Mouse (Mus musculus): ENCODE results near the gene Samd13. TPM values are rescaled to one million over a fixed set of nuclear protein-coding genes. Genes with fewer than 3 reads are reported as not detected.

Samd13 gene
- polyA plus RNA-seq, 1 experiment from 2014 or later = 0.48 TPM

- H3K9ac ChIP-seq = no peak overlapping the region
- 74% methylated on average over 6 of the region's 6 CpGs for WGBS
- H3K27me3 ChIP-seq = no peaks in the 10 kb centered on the region
- no peak overlapping the region for H3K4me2 ChIP-seq
- H3K36me3 ChIP-seq (ENCODE audit: poor library complexity, severe bottlenecking) = no peaks in the 10 kb centered on the region
- H3K4me1 ChIP-seq = no peaks in the 10 kb centered on the region
- no peak overlapping the region for H3K27ac ChIP-seq
- no peaks in the 10 kb centered on the region for H3K9me3 ChIP-seq (replicated peaks)
- no peak for ATAC-seq
- no peak overlapping the region for H3K4me3 ChIP-seq
Observed at GRCm38 (mm10) chr3:146661001-146661400, 24.4 kb downstream of the Samd13 start.

GRCm38 (mm10) chr3:146659321-146659720 lies 26.1 kb downstream of the Samd13 start:
- Histone ChIP-seq H3K36me3 (ENCODE audit: poor library complexity, severe bottlenecking) (no peaks in the 10 kb centered on the region), H3K9ac (no peak overlapping the region), H3K27me3 (no peaks in the 10 kb centered on the region), H3K4me3 (no peak overlapping the region), H3K4me1 (no peaks in the 10 kb centered on the region), H3K4me2 (no peak overlapping the region), H3K27ac (no peak overlapping the region), H3K9me3 (replicated peaks) (no peaks in the 10 kb centered on the region)
- ATAC-seq = no peak
- WGBS = 85% methylated on average over 5 of the region's 5 CpGs

DNA sequence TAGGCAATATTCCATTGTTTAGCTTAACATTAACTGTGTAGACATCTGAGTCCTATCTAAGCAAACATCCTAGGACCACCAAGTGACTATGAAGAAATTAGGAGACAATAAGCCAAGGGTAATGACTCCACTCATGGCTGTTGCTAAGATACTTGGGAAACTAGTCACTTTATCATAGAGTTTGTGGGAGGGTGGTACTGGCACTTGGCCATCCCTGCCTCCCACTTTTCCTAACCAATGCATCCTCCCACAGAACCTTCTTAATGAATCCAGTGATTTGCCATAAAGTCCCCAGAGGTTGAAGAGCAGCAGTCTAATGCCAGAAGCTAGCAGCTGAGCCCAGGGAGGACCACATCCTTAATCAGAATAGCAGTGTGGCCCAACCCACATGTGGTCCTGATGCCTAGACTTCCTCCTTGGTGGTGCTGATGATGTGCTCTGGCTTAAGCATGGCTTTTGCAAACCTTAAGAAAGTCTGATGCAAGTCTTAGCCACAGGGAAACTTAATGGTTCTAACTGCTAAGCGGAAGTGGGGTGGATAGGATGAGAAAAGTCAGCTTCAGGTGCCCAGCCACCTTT lies 27.2 kb downstream of the Samd13 start:
- 93% methylated on average over 1 of the region's 1 CpGs for WGBS
- H3K27me3 ChIP-seq = no peaks in the 10 kb centered on the region

DNA sequence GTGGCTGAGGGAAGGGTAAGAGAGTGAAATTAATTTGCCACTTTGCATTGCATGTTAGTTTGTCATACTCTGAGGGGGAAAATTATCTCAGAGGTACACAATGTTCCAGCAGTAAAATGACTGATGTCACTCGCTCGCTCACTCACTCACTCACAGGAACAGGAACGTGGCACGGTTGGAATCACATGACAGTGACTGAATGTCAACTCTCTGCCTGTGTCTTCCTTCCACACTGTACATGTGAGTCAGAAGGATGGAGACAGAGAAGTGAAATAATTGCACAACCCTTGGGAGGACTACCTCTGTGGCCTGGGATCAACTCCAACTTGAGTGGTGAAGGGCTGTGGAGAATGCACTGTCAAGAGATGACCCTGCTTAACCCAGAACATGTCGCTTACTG lies 28.0 kb downstream of the Samd13 start:
- WGBS = 95% methylated on average over 5 of the region's 5 CpGs
- Histone ChIP-seq H3K9ac (no peak overlapping the region), H3K36me3 (ENCODE audit: poor library complexity, severe bottlenecking) (no peaks in the 10 kb centered on the region), H3K9me3 (replicated peaks) (no peaks in the 10 kb centered on the region), H3K27ac (no peak overlapping the region), H3K4me2 (no peak overlapping the region), H3K4me1 (no peaks in the 10 kb centered on the region), H3K4me3 (no peak overlapping the region), H3K27me3 (no peaks in the 10 kb centered on the region)
- ATAC-seq = no peak

More for the DNA sequence above, 27.2 kb downstream of the Samd13 start:
- Histone ChIP-seq H3K36me3 (ENCODE audit: poor library complexity, severe bottlenecking) (no peaks in the 10 kb centered on the region), H3K27ac (no peak overlapping the region), H3K4me3 (no peak overlapping the region), H3K9me3 (replicated peaks) (no peaks in the 10 kb centered on the region), H3K4me1 (no peaks in the 10 kb centered on the region), H3K4me2 (no peak overlapping the region), H3K9ac (no peak overlapping the region)
- ATAC-seq = no peak

- H3K27me3 ChIP-seq = no peaks in the 10 kb centered on the region
- no peaks in the 10 kb centered on the region for H3K36me3 ChIP-seq (ENCODE audit: poor library complexity, severe bottlenecking)
- no peak overlapping the region for H3K27ac ChIP-seq
- ATAC-seq = no peak
- H3K9me3 ChIP-seq (replicated peaks) = no peaks in the 10 kb centered on the region
- 75% methylated on average over 2 of the region's 2 CpGs for WGBS
- H3K4me2 ChIP-seq = no peak overlapping the region
- no peak overlapping the region for H3K4me3 ChIP-seq
- H3K4me1 ChIP-seq = no peaks in the 10 kb centered on the region
- H3K9ac ChIP-seq = no peak overlapping the region
Observed at GRCm38 (mm10) chr3:146655111-146655577, 30.2 kb downstream of the Samd13 start.

- no peak for ATAC-seq
- Histone ChIP-seq H3K4me2 (no peak overlapping the region), H3K27me3 (no peaks in the 10 kb centered on the region), H3K4me3 (no peak overlapping the region), H3K9me3 (replicated peaks) (no peaks in the 10 kb centered on the region), H3K36me3 (ENCODE audit: poor library complexity, severe bottlenecking) (no peaks in the 10 kb centered on the region), H3K4me1 (no peaks in the 10 kb centered on the region), H3K9ac (no peak overlapping the region), H3K27ac (no peak overlapping the region)
- WGBS = 87% methylated on average over 6 of the region's 6 CpGs
Observed at GRCm38 (mm10) chr3:146653692-146654091, 31.7 kb downstream of the Samd13 start.

DNA sequence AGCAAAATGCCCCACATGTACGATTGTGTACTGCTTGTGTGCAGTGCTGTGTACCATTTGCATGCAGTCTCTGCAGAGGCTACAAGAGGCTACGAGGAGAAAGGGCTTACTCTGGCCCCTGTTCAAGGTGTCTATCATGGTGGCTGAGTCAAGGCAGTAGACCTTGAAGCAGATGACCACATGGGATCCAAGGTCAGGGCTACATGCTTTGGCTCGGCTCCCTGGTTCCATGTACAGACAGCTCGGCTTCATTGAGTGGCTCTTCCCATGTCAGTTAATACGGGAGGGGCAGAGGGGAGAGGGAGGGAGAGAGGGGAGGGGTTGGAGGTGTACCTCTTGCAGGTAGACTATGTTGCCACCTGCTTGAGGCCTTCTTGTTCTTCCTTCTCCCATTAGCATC lies 33.0 kb downstream of the Samd13 start:
- Histone ChIP-seq H3K4me2 (no peak overlapping the region), H3K36me3 (ENCODE audit: poor library complexity, severe bottlenecking) (no peaks in the 10 kb centered on the region), H3K9ac (no peak overlapping the region), H3K27me3 (no peaks in the 10 kb centered on the region), H3K4me1 (no peaks in the 10 kb centered on the region), H3K4me3 (no peak overlapping the region), H3K9me3 (replicated peaks) (no peaks in the 10 kb centered on the region), H3K27ac (no peak overlapping the region)
- ATAC-seq = no peak
- 85% methylated on average over 5 of the region's 5 CpGs for WGBS

GRCm38 (mm10) chr3:146651217-146651616 lies 34.2 kb downstream of the Samd13 start, which contains the start of gene 4930503B20Rik:
4930503B20Rik (minus strand) TSS chr3:146651317.
- ATAC-seq = no peak
- no peaks in the 10 kb centered on the region for H3K27me3 ChIP-seq
- no peak within 1 kb of the TSS for H3K9ac ChIP-seq
- H3K4me3 ChIP-seq = no peak within 1 kb of the TSS
- H3K4me2 ChIP-seq = no peak within 1 kb of the TSS
- no peaks in the 10 kb centered on the region for H3K36me3 ChIP-seq (ENCODE audit: poor library complexity, severe bottlenecking)
- no peaks in the 10 kb centered on the region for H3K9me3 ChIP-seq (replicated peaks)
- no peak within 1 kb of the TSS for H3K27ac ChIP-seq
- 89% methylated on average over 3 of the region's 3 CpGs for WGBS
- no peaks in the 10 kb centered on the region for H3K4me1 ChIP-seq

- 89% methylated on average over 10 of the region's 10 CpGs for WGBS
- Histone ChIP-seq H3K4me3 (no peak overlapping the region), H3K36me3 (ENCODE audit: poor library complexity, severe bottlenecking) (no peaks in the 10 kb centered on the region), H3K4me1 (no peaks in the 10 kb centered on the region), H3K9me3 (replicated peaks) (no peaks in the 10 kb centered on the region), H3K4me2 (no peak overlapping the region), H3K27ac (no peak overlapping the region), H3K27me3 (no peaks in the 10 kb centered on the region), H3K9ac (no peak overlapping the region)
- no peak for ATAC-seq
Observed at GRCm38 (mm10) chr3:146650716-146651115, 34.7 kb downstream of the Samd13 start.

DNA sequence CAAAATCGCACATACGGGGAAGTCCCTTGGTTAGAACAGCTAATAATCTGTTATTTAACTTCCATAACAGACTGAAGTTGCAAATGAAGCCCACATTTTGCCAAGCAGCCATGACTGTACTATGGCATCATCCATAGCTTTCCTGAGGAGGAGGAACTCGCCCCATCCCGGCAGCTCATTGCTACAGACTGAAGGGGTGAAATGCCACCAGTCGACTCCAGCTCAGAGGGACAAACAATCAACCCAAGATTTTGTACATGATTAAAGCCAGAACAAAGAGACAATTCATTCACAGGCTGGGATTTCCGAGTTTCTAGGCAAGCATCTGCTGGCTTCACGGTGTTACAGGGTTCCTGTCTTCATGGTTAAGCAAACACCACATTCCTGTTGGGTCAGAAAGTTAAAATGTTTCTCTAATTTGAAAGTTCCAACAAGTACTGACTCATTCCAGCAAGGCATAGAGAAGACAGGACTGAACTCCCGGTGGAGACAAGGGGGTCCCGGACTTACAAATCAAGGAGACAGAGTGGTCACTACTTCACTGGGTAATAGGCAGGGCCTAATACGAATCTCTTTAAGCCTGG lies 36.0 kb downstream of the Samd13 start:
- Histone ChIP-seq H3K36me3 (ENCODE audit: poor library complexity, severe bottlenecking) (no peaks in the 10 kb centered on the region), H3K9me3 (replicated peaks) (no peaks in the 10 kb centered on the region), H3K4me2 (no peak overlapping the region), H3K4me3 (no peak overlapping the region), H3K27me3 (no peaks in the 10 kb centered on the region), H3K27ac (no peak overlapping the region), H3K4me1 (no peaks in the 10 kb centered on the region), H3K9ac (no peak overlapping the region)
- ATAC-seq = no peak
- 81% methylated on average over 10 of the region's 10 CpGs for WGBS

- ATAC-seq = no peak
- 55% methylated on average over 4 of the region's 4 CpGs for WGBS
- H3K9me3 ChIP-seq (replicated peaks) = no peaks in the 10 kb centered on the region
Observed at GRCm38 (mm10) chr3:146641818-146642427, 43.5 kb downstream of the Samd13 start.

DNA sequence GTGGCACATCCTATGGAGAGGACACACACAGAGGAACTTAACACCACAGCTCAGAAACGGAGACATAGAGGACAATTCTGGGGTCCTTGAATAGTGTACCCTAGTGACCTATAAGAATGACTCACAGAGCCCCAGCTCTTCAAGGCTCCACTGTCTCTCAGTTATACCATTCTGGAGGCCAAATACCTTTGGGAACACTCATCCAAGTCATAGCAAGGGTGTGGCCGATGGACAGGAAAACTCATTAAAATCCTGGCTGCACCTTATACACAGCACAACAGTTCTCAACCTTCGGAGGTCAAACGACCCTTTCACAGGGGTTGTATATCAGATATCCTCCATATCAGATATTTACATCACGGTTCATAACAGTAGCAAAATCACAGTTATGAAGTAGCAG lies 52.9 kb downstream of the Samd13 start:
- ATAC-seq = no peak
- WGBS = 90% methylated on average over 5 of the region's 5 CpGs

More at GRCm38 (mm10) chr3:146641818-146642427, 43.5 kb downstream of the Samd13 start:
- H3K27me3 ChIP-seq = no peaks in the 10 kb centered on the region
- no peak overlapping the region for H3K4me2 ChIP-seq
- no peak overlapping the region for H3K9ac ChIP-seq
- H3K4me3 ChIP-seq = no peak overlapping the region
- no peaks in the 10 kb centered on the region for H3K4me1 ChIP-seq
- H3K27ac ChIP-seq = no peak overlapping the region
- no peaks in the 10 kb centered on the region for H3K36me3 ChIP-seq (ENCODE audit: poor library complexity, severe bottlenecking)

More for the DNA sequence above, 52.9 kb downstream of the Samd13 start:
- Histone ChIP-seq H3K4me1 (no peaks in the 10 kb centered on the region), H3K9ac (no peak overlapping the region), H3K36me3 (ENCODE audit: poor library complexity, severe bottlenecking) (no peaks in the 10 kb centered on the region), H3K27me3 (no peaks in the 10 kb centered on the region), H3K27ac (no peak overlapping the region), H3K4me2 (no peak overlapping the region), H3K9me3 (replicated peaks) (no peaks in the 10 kb centered on the region), H3K4me3 (no peak overlapping the region)
